Mouse (Mus musculus): ENCODE measurements around the gene Ceacam20.
"Not testable (repeated sequence)": the region's sequence is repeated elsewhere in the genome, so short reads cannot be mapped to it uniquely, and the experiment has no call there.

Ceacam20 gene

DNA sequence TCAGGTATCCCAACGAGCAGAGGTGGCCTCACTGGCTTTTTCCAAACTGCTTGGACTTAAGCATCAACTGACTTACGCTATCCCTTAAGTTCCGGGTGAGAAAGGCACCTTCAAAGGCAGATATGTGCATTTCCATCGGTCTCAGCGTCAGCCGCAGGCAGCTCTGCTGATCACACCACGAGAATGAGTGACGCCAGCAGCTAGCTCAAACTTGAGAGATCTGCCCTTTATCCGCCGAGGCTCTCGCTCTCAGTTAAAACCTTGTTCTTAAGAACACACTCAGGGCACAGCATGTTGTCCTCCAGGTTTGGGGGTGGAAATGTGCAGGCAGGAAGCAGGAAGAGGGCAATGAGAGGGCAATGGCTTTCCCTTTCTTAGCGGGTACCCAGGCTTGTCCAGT lies 16.3 kb upstream of the Ceacam20 start:
- DNase-seq (ENCODE audit: low spot score), result no peak

DNA sequence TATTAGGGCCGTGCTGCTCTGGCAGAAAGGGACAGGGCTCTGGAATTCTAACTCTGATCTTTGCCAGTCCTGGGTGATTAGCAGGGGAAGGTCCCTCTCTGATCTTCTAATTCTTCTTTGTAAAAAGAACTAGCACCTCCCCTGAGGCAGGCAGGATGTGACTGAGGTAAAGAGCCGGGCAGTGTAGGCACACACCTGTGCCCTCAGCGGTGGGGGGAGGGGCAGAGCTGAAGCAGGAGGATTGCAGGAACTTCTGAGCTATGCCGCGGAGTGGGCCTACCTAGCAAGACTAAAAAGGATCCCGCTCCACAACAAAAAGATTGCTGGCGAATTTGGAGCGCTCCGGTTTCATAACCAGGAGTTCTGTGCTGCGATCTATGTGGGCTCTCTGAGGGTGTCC lies 15.2 kb upstream of the Ceacam20 start:
- no peak for DNase-seq (ENCODE audit: low spot score)

DNA sequence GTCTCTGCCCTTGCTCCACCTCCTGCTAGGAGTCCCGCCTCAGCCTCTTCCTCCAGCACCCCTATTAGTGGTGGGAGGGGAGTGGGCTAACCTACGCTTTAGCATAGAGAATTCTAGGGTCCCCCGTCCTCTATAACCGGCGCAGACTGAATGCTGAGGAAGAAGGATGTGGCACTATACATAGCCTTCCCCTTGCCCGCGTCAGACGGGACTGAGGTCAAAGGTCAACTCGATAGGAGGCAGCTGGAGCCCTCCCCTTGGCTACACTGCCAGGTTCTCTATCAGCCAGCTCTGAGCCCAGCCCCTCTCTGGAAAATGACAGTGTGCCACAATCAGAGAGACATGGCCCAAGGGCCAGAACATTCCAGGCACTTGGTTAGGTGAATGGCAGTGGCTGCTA lies 14.6 kb upstream of the Ceacam20 start, which contains the start of gene Igsf23:
Gene Igsf23, minus strand, starts transcription at position 168 of the 400 bp plus-strand sequence.
- DNase-seq (ENCODE audit: low spot score), result peak; percentile 32

GRCm38 (mm10) chr7:19952320-19952986 lies 12.8 kb upstream of the Ceacam20 start:
- DNase-seq (ENCODE audit: low spot score), result peak; percentile 28

DNA sequence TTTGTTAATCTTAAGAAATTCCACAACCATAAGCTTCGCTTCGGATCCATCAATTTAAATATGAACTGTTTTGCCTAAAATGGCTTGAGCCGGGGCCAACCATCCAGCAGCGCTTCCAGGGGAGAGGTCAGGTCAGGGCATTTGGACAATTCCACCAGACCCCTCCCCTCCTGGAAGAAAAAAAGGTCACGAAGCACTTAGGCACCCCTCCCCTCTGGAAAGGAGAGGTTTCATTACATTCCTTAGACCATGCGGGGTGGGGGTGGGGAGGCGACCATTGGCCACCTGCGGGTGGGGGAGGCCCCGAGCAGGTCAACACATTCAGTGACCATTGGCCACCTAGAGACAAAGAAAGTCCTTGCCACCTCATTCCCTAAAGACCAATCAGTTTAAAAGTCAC lies 12.2 kb upstream of the Ceacam20 start:
- DNase-seq (ENCODE audit: low spot score), result peak; percentile 51

GRCm38 (mm10) chr7:19955861-19956260 lies 9.4 kb upstream of the Ceacam20 start:
- no peak for DNase-seq (ENCODE audit: low spot score)

DNA sequence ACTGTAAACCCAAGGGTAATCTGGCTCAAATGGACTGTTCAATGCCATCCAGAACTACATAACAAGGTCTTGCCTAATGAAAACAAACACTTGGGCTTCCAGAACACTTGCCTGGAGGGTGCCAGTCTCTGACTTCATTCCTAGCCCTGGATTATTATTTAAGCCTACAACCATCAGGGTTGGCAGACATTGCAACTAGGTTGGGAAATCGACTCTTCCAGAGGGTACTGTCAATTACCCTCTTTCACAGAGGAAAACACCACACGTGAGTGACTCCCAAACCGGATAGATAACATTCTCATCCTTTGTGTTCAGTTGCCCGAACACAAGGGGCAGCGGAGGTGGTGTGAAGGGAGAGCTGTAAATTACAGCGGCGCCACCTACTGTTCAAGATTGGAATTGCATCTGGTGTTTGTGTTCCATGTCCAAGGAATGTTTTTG lies 8.9 kb upstream of the Ceacam20 start:
- peak; percentile 92 for DNase-seq (ENCODE audit: low spot score)

GRCm38 (mm10) chr7:19962423-19962822 lies 2.8 kb upstream of the Ceacam20 start:
- no peak for DNase-seq (ENCODE audit: low spot score)

DNA sequence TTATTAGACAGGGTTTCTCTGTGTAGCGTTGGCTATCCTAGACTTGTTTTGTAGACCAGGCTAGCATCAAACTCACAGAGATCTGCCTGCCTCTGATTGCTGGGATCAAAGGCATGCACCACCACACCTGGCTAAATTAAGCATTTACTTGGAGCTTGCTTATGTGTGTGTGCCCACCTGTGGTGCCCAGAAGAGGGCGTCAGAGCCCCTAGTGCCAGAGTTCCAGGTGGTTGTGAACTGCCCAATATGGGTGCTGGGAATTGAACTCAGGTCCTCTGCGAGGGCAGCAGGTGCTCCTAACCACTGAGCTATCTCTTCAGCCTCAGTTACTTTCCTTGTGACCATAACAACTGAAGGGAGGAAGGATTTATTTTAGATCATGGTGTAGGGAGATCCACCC lies 3.9 kb downstream of the Ceacam20 start:
- no peak for DNase-seq (ENCODE audit: low spot score)

DNA sequence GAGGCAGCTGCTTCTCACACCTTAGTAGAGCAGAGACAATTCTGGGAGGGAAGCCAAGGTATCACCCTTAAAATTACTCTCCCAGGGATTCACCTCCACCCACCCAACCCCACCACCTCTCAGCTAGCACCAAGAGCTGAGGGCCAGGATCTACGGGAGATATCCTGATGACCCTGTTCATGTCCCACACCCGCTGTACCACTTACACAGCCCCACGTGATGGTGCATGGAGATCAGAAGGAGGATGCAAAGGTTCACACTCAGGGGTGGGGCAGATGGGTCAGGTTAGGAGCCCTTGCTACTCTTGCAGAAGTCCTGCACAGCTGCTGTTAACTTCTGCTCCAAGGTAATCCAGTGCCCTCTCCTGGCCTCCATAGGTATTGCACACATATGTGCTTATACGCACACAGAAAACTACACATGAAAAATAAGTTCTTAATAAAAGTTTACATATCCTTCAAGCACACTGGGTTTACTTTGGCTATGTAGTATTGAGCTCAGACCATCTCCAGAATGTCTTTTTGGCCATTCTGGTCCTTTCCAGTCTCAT lies 4.4 kb downstream of the Ceacam20 start:
- DNase-seq (ENCODE audit: low spot score), result no peak

- DNase-seq (ENCODE audit: low spot score), result no peak
Measured at GRCm38 (mm10) chr7:19970196-19970595, 5.0 kb downstream of the Ceacam20 start.

DNA sequence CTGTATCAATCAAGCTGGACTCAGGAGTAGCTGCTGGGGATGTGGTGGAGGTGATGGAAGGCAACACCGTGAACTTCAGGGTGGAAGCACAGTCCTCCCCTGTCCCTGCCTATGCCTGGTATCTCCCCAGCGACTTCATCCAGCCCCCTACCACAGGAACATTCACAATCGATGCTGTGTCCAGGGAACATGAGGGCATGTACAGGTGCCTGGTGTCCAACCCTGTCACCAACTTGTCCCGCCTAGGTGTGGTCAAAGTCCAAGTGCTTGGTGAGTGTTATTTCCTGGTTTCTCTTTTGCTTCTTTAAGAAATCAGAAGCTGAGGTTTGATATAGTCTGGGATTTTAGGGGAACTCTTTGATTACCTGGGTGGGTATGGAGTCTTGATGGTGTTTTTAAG lies 6.3 kb downstream of the Ceacam20 start:
- DNase-seq (ENCODE audit: low spot score), result no peak

DNA sequence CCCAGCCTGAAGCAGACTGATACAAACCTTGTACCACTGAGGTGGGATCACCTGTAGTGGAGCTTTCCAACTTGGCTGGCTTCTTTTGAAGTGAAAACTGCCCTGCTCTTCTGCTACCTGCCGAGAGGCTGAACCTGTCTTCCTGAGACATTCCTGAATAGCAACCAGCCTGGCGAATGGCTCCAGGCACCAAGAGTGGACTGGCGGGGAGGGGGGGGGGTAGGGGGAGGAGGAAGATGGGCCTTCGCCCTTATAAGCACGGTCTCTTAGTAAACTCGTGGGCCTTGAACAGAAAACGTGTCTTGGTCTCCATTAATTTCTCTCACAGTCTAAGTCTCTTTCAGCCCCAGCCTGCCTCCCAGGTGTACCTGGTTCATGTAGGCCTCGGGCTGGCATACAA lies 26.0 kb downstream of the Ceacam20 start, which contains the start of gene Nlrp9b:
Gene Nlrp9b, plus strand, starts transcription at position 301 of the 400 bp plus-strand sequence.
- not testable (repeated sequence) for DNase-seq (ENCODE audit: low spot score)

- not testable (repeated sequence) for DNase-seq (ENCODE audit: low spot score)
Measured at GRCm38 (mm10) chr7:19996721-19997120, 31.5 kb downstream of the Ceacam20 start.

GRCm38 (mm10) chr7:20009987-20010386 lies 44.8 kb downstream of the Ceacam20 start:
- no peak for DNase-seq (ENCODE audit: low spot score)

Data from embryo, embryonic 10 days (tissue).